Mouse (Mus musculus) liver, postnatal 0 days (tissue): Measurements from ENCODE around the gene Hoxa7.

Source experiments
- CTCF ChIP-seq: sonication (generic); IDR thresholded peaks from 2 replicates; pipeline ENCODE4 v1.5.1; 2016; ENCODE audit warnings: antibody characterized with exemption, low read depth
- EP300 ChIP-seq: IDR thresholded peaks from 2 replicates; pipeline ENCODE4 v1.6.1; 2016; ENCODE audit warnings: antibody characterized with exemption, low read depth, mild to moderate bottlenecking

DNA sequence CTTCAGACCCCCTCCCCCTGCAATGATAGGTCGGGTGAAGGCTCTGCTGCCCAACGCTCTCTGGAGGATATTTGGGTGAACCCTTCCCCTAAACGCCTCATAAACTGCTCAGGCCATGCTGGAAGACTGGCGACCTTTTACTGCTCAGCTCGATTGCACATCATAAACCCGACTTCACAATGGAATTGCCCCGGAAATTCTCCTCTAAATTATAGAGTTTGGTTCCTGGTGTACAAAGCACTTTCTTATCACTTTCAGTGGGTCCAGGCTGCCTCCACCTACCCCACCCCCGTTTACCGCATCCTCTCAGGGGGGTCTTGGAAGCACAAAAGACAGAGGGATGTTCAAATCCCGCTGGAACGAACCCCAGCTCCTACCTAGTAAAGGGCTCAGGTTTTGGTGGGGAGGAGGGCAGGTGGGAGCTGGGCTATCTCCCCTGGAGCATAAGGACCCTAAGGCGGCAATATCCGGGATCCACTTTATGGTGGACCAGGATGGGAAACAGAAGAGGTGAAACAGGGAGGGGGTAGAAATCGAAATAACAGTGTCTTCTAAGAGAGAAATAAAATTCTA lies 2.9 kb downstream of the Hoxa7 start:
- TF ChIP-seq EP300 (no peak), CTCF (no peak)
